Mouse (Mus musculus): ENCODE data around the gene Timm10b.

DNA sequence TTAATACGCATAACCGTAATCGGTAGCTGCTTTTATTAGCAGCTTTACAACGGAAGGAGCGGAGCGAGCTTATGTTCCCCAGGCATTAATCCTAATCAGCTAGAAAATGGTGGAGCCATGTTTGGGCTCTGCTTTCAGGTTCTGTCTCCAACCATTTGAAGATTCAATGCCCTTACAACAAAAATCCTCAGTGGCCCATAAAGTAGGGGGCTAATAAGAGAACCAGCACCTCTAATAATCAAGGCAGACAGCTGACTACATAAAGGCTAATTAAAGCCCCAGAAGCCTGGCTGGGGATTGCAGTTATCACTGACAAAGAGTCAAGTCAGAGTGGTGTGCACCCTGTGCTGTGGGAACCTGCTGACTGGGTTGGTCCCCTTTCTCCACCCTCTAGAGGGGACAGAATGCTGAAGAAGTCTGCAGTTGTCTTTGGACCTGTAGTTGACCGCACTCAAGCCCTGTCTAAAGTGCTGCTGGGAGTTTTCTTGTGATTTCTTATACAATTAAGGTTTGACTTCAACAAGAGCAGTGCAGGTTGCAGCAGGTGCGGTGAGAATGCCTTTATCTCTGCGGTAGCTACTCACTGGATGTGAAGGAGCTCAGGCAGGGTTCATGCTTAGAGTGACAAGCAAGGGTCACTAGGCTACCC, 5.5 kb upstream of the Timm10b start:
- no peak for TF ChIP-seq EP300 (IDR thresholded peaks at IDR 0.05)
- no peak for TF ChIP-seq CTCF (IDR thresholded peaks at IDR 0.05)
